Mouse (Mus musculus) heart, adult 18-20 months (tissue): ENCODE measurements around the gene Kif1c. TPM values are rescaled to one million over a fixed set of nuclear protein-coding genes. Genes with fewer than 3 reads are reported as not detected.

Experiments
- DNase-seq, 2 experiments: peaks; one replicate each; pipeline ENCODE4 v3.0.0; 2021 to 2022; ENCODE audit warnings: mixed read lengths in 1 of 2
- total RNA-seq, 2 experiments: library from RNA; stranded (reverse); gene quantifications; 2 replicates each; pipeline ENCODE4 v1.2.3; 2021

The Kif1c gene
- total RNA-seq, 2 experiments from 2014 or later = 469 to 485 TPM

GRCm38 (mm10) chr11:70697376-70697775 lies 3.0 kb upstream of the Kif1c start:
- no peak for DNase-seq

- DNase-seq = no peak
Measured at GRCm38 (mm10) chr11:70699051-70699450, 1.3 kb upstream of the Kif1c start.

- DNase-seq = peak; percentile 86 to 88
Measured at GRCm38 (mm10) chr11:70700613-70701012, 265 bp downstream of the Kif1c start.

- peak; percentile 36 to 42 for DNase-seq
Measured at GRCm38 (mm10) chr11:70701221-70701955, 1.0 kb downstream of the Kif1c start.

GRCm38 (mm10) chr11:70701984-70702733 lies 1.8 kb downstream of the Kif1c start:
- DNase-seq = peak; percentile 20 to 48

GRCm38 (mm10) chr11:70702781-70703180 lies 2.4 kb downstream of the Kif1c start:
- peak; percentile 84 to 87 for DNase-seq

- no peak for DNase-seq
Measured at GRCm38 (mm10) chr11:70706127-70706526, 5.8 kb downstream of the Kif1c start.

GRCm38 (mm10) chr11:70711026-70711425 lies 10.7 kb downstream of the Kif1c start:
- DNase-seq = no peak

- no peak for DNase-seq
Measured at GRCm38 (mm10) chr11:70713222-70713621, 12.9 kb downstream of the Kif1c start.

GRCm38 (mm10) chr11:70715832-70716231 lies 15.5 kb downstream of the Kif1c start:
- DNase-seq = no peak

GRCm38 (mm10) chr11:70718481-70718880 lies 18.1 kb downstream of the Kif1c start:
- DNase-seq = no peak

GRCm38 (mm10) chr11:70720567-70720966 lies 20.2 kb downstream of the Kif1c start:
- DNase-seq = peak in 1 of 2 experiments; percentile 40

GRCm38 (mm10) chr11:70721072-70721471 lies 20.7 kb downstream of the Kif1c start:
- DNase-seq = peak in 1 of 2 experiments; percentile 45

- DNase-seq = no peak
Measured at GRCm38 (mm10) chr11:70724706-70725105, 24.4 kb downstream of the Kif1c start.

GRCm38 (mm10) chr11:70726585-70726984 lies 26.2 kb downstream of the Kif1c start:
- DNase-seq = no peak

- DNase-seq = no peak
Measured at GRCm38 (mm10) chr11:70727385-70727784, 27.0 kb downstream of the Kif1c start.

- no peak for DNase-seq
Measured at GRCm38 (mm10) chr11:70730427-70731038, 30.2 kb downstream of the Kif1c start.

GRCm38 (mm10) chr11:70731178-70731577 lies 30.8 kb downstream of the Kif1c start:
- DNase-seq = no peak

GRCm38 (mm10) chr11:70733256-70733655 lies 32.9 kb downstream of the Kif1c start:
- no peak for DNase-seq

- DNase-seq = no peak
Measured at GRCm38 (mm10) chr11:70737749-70738148, 37.4 kb downstream of the Kif1c start.

- no peak for DNase-seq
Measured at GRCm38 (mm10) chr11:70741603-70742002, 41.3 kb downstream of the Kif1c start.

GRCm38 (mm10) chr11:70742117-70742516 lies 41.8 kb downstream of the Kif1c start:
- DNase-seq = no peak
